Mouse (Mus musculus): ENCODE measurements around the gene Mns1. TPM values are rescaled to one million over a fixed set of nuclear protein-coding genes. Genes with fewer than 3 reads are reported as not detected.

The Mns1 gene
- polyA plus RNA-seq, 1 experiment from 2014 or later = 13.4 TPM

- TF ChIP-seq CTCF (IDR thresholded peaks at IDR 0.05; ENCODE audit: low read depth) = no peak
- WGBS = 92% methylated on average over 2 of the region's 2 CpGs
- no peak for ATAC-seq (replicated peaks; ENCODE audit: low FRiP score, low read depth)
- no peak for DNase-seq (ENCODE audit: low spot score)
- Histone ChIP-seq H3K27me3 (ENCODE audit: insufficient read depth, low read length) (no peaks in the 10 kb centered on the region), H3K9ac (ENCODE audit: low read depth, low read length) (no peak overlapping the region), H3K4me1 (replicated peaks; ENCODE audit: insufficient read depth, low read length) (peaks cover 12% of the 10 kb centered on the region), H3K4me2 (ENCODE audit: low read length) (no peak overlapping the region), H3K27ac (no peak overlapping the region), H3K36me3 (ENCODE audit: insufficient read depth, low read length) (no peaks in the 10 kb centered on the region), H3K4me3 (replicated peaks; ENCODE audit: low read depth, low read length) (no peak overlapping the region), H3K9me3 (replicated peaks; ENCODE audit: low read length) (no peaks in the 10 kb centered on the region)
Measured at GRCm38 (mm10) chr9:72493465-72493864, 55.7 kb downstream of the Mns1 start.

- H3K27ac ChIP-seq = no peak overlapping the region
- no peak for DNase-seq (ENCODE audit: low spot score)
- no peak for ATAC-seq (replicated peaks; ENCODE audit: low FRiP score, low read depth)
Measured at GRCm38 (mm10) chr9:72493984-72494685, 56.3 kb downstream of the Mns1 start.

GRCm38 (mm10) chr9:72496691-72497090 is 58.9 kb downstream of the Mns1 start:
- no peak overlapping the region for H3K4me2 ChIP-seq (ENCODE audit: low read length)
- H3K9me3 ChIP-seq (replicated peaks; ENCODE audit: low read length) = no peaks in the 10 kb centered on the region
- H3K4me1 ChIP-seq (replicated peaks; ENCODE audit: insufficient read depth, low read length) = peaks cover 4% of the 10 kb centered on the region
- ATAC-seq (replicated peaks; ENCODE audit: low FRiP score, low read depth) (no peak), DNase-seq (ENCODE audit: low spot score) (no peak)
- WGBS = 66% methylated on average over 2 of the region's 2 CpGs
- H3K36me3 ChIP-seq (ENCODE audit: insufficient read depth, low read length) = no peaks in the 10 kb centered on the region
- no peaks in the 10 kb centered on the region for H3K27me3 ChIP-seq (ENCODE audit: insufficient read depth, low read length)
- TF ChIP-seq CTCF (IDR thresholded peaks at IDR 0.05; ENCODE audit: low read depth) = no peak
- H3K27ac ChIP-seq = no peak overlapping the region
- H3K4me3 ChIP-seq (replicated peaks; ENCODE audit: low read depth, low read length) = no peak overlapping the region
- H3K9ac ChIP-seq (ENCODE audit: low read depth, low read length) = no peak overlapping the region

More at GRCm38 (mm10) chr9:72493984-72494685, 56.3 kb downstream of the Mns1 start:
- TF ChIP-seq CTCF (IDR thresholded peaks at IDR 0.05; ENCODE audit: low read depth) = no peak
- Histone ChIP-seq H3K4me2 (ENCODE audit: low read length) (no peak overlapping the region), H3K4me3 (replicated peaks; ENCODE audit: low read depth, low read length) (no peak overlapping the region), H3K36me3 (ENCODE audit: insufficient read depth, low read length) (no peaks in the 10 kb centered on the region), H3K4me1 (replicated peaks; ENCODE audit: insufficient read depth, low read length) (peaks cover 12% of the 10 kb centered on the region), H3K9ac (ENCODE audit: low read depth, low read length) (no peak overlapping the region), H3K9me3 (replicated peaks; ENCODE audit: low read length) (no peaks in the 10 kb centered on the region), H3K27me3 (ENCODE audit: insufficient read depth, low read length) (no peaks in the 10 kb centered on the region)
- 81% methylated on average over 3 of the region's 3 CpGs for WGBS

GRCm38 (mm10) chr9:72497171-72497570 is 59.4 kb downstream of the Mns1 start:
- Histone ChIP-seq H3K36me3 (ENCODE audit: insufficient read depth, low read length) (no peaks in the 10 kb centered on the region), H3K4me2 (ENCODE audit: low read length) (no peak overlapping the region), H3K4me3 (replicated peaks; ENCODE audit: low read depth, low read length) (no peak overlapping the region), H3K27ac (no peak overlapping the region), H3K27me3 (ENCODE audit: insufficient read depth, low read length) (no peaks in the 10 kb centered on the region), H3K4me1 (replicated peaks; ENCODE audit: insufficient read depth, low read length) (peaks cover 3% of the 10 kb centered on the region), H3K9ac (ENCODE audit: low read depth, low read length) (no peak overlapping the region), H3K9me3 (replicated peaks; ENCODE audit: low read length) (no peaks in the 10 kb centered on the region)
- WGBS = 72% methylated on average over 3 of the region's 3 CpGs
- ATAC-seq (replicated peaks; ENCODE audit: low FRiP score, low read depth) (no peak), DNase-seq (ENCODE audit: low spot score) (no peak)
- TF ChIP-seq CTCF (IDR thresholded peaks at IDR 0.05; ENCODE audit: low read depth) = no peak

Small RNA genes within 50 kb of the gene (microRNA-seq; reads per million reads assigned to microRNA genes)
- not detected for gene Gm28010

Other genes starting within 250 kb of the Mns1 start
- 25.3 TPM in 2 replicates for gene Zfp280d, start 163.2 kb upstream of the Mns1 start, polyA plus RNA-seq (2015; fragmentation: Nextera tagmentation; extraction: Ambion mirVana)
- gene Tex9, start 54.2 kb downstream of the Mns1 start, polyA plus RNA-seq (2015; fragmentation: Nextera tagmentation; extraction: Ambion mirVana) = 25.9 and 28.5 TPM in 2 replicates
- 8.2 and 9.6 TPM in 2 replicates for gene Rfx7, start 94.2 kb downstream of the Mns1 start, polyA plus RNA-seq (2015; fragmentation: Nextera tagmentation; extraction: Ambion mirVana)
- gene Nedd4, start 224.3 kb downstream of the Mns1 start, polyA plus RNA-seq (2015; fragmentation: Nextera tagmentation; extraction: Ambion mirVana) = 377 and 437 TPM in 2 replicates

Data from kidney, postnatal 0 days (tissue).